Mouse (Mus musculus): ENCODE data around the gene Slc6a12. TPM values are rescaled to one million over a fixed set of nuclear protein-coding genes. Genes with fewer than 3 reads are reported as not detected.

Slc6a12 gene
- polyA plus RNA-seq, 1 experiment from 2014 or later: 0.35 TPM

- no peaks in the 10 kb centered on the region for H3K4me1 ChIP-seq (ENCODE audit: control insufficient read depth, insufficient read depth, low read length)
- no peaks in the 10 kb centered on the region for H3K36me3 ChIP-seq (ENCODE audit: control insufficient read depth, insufficient read depth, low read length)
- no peak overlapping the region for H3K27ac ChIP-seq (ENCODE audit: low read depth, low read length)
- no peaks in the 10 kb centered on the region for H3K27me3 ChIP-seq (ENCODE audit: control insufficient read depth, insufficient read depth, low read length)
- no peak overlapping the region for H3K4me3 ChIP-seq (ENCODE audit: low read length)
- no peak overlapping the region for H3K4me2 ChIP-seq (replicated peaks; ENCODE audit: low read depth, low read length)
- no peak for ATAC-seq (ENCODE audit: low FRiP score, low TSS enrichment)
- WGBS: 93% methylated on average over 9 of the region's 9 CpGs
- H3K9ac ChIP-seq (ENCODE audit: low read depth, low read length): no peak overlapping the region
- no peaks in the 10 kb centered on the region for H3K9me3 ChIP-seq (ENCODE audit: control insufficient read depth, low read length)
These were observed 5.6 kb upstream of the Slc6a12 start for GRCm38 (mm10) chr6:121337229-121337628.

GRCm38 (mm10) chr6:121337770-121338518 is 4.9 kb upstream of the Slc6a12 start:
- 33% methylated on average over 3 of the region's 3 CpGs for whole genome bisulfite sequencing
- no peak overlapping the region for H3K4me3 ChIP-seq (ENCODE audit: low read length)
- no peak overlapping the region for H3K27ac ChIP-seq (ENCODE audit: low read depth, low read length)
- H3K27me3 ChIP-seq (ENCODE audit: control insufficient read depth, insufficient read depth, low read length): no peaks in the 10 kb centered on the region
- H3K9ac ChIP-seq (ENCODE audit: low read depth, low read length): no peak overlapping the region
- peak; percentile 81 for ATAC-seq (ENCODE audit: low FRiP score, low TSS enrichment)
- H3K4me1 ChIP-seq (ENCODE audit: control insufficient read depth, insufficient read depth, low read length): no peaks in the 10 kb centered on the region
- H3K9me3 ChIP-seq (ENCODE audit: control insufficient read depth, low read length): no peaks in the 10 kb centered on the region
- no peaks in the 10 kb centered on the region for H3K36me3 ChIP-seq (ENCODE audit: control insufficient read depth, insufficient read depth, low read length)
- no peak overlapping the region for H3K4me2 ChIP-seq (replicated peaks; ENCODE audit: low read depth, low read length)

- H3K4me1 ChIP-seq (ENCODE audit: control insufficient read depth, insufficient read depth, low read length): no peaks in the 10 kb centered on the region
- no peak overlapping the region for H3K4me2 ChIP-seq (replicated peaks; ENCODE audit: low read depth, low read length)
- H3K9ac ChIP-seq (ENCODE audit: low read depth, low read length): no peak overlapping the region
- 35% methylated on average over 4 of the region's 4 CpGs for WGBS
- H3K36me3 ChIP-seq (ENCODE audit: control insufficient read depth, insufficient read depth, low read length): no peaks in the 10 kb centered on the region
- peak; percentile 29; the same call in 1 of the 2 replicates for ATAC-seq (ENCODE audit: low FRiP score, low TSS enrichment)
- no peaks in the 10 kb centered on the region for H3K9me3 ChIP-seq (ENCODE audit: control insufficient read depth, low read length)
- no peak overlapping the region for H3K4me3 ChIP-seq (ENCODE audit: low read length)
- H3K27me3 ChIP-seq (ENCODE audit: control insufficient read depth, insufficient read depth, low read length): no peaks in the 10 kb centered on the region
- no peak overlapping the region for H3K27ac ChIP-seq (ENCODE audit: low read depth, low read length)
These were observed 4.4 kb upstream of the Slc6a12 start for GRCm38 (mm10) chr6:121338519-121338896.

GRCm38 (mm10) chr6:121341650-121342049 is 1.2 kb upstream of the Slc6a12 start:
- H3K9ac ChIP-seq (ENCODE audit: low read depth, low read length): no peak overlapping the region
- H3K9me3 ChIP-seq (ENCODE audit: control insufficient read depth, low read length): no peaks in the 10 kb centered on the region
- no peak for ATAC-seq (ENCODE audit: low FRiP score, low TSS enrichment)
- H3K27me3 ChIP-seq (ENCODE audit: control insufficient read depth, insufficient read depth, low read length): no peaks in the 10 kb centered on the region
- H3K36me3 ChIP-seq (ENCODE audit: control insufficient read depth, insufficient read depth, low read length): no peaks in the 10 kb centered on the region
- no peak overlapping the region for H3K27ac ChIP-seq (ENCODE audit: low read depth, low read length)
- 82% methylated on average over 6 of the region's 6 CpGs for WGBS
- no peak overlapping the region for H3K4me3 ChIP-seq (ENCODE audit: low read length)
- H3K4me2 ChIP-seq (replicated peaks; ENCODE audit: low read depth, low read length): no peak overlapping the region
- no peaks in the 10 kb centered on the region for H3K4me1 ChIP-seq (ENCODE audit: control insufficient read depth, insufficient read depth, low read length)

GRCm38 (mm10) chr6:121343771-121344123 is 871 bp downstream of the Slc6a12 start:
- Histone ChIP-seq H3K9ac (ENCODE audit: low read depth, low read length) (no peak overlapping the region), H3K27me3 (ENCODE audit: control insufficient read depth, insufficient read depth, low read length) (no peaks in the 10 kb centered on the region), H3K36me3 (ENCODE audit: control insufficient read depth, insufficient read depth, low read length) (no peaks in the 10 kb centered on the region), H3K4me1 (ENCODE audit: control insufficient read depth, insufficient read depth, low read length) (no peaks in the 10 kb centered on the region), H3K27ac (ENCODE audit: low read depth, low read length) (no peak overlapping the region), H3K4me3 (ENCODE audit: low read length) (no peak overlapping the region), H3K9me3 (ENCODE audit: control insufficient read depth, low read length) (no peaks in the 10 kb centered on the region), H3K4me2 (replicated peaks; ENCODE audit: low read depth, low read length) (peak overlapping the region; percentile 3; the same call in 1 of the 2 replicates)
- peak; percentile 56; the same call in 1 of the 2 replicates for ATAC-seq (ENCODE audit: low FRiP score, low TSS enrichment)
- WGBS: 42% methylated on average over 6 of the region's 6 CpGs

GRCm38 (mm10) chr6:121344329-121344728 is 1.5 kb downstream of the Slc6a12 start:
- H3K4me3 ChIP-seq (ENCODE audit: low read length): no peak overlapping the region
- no peak for ATAC-seq (ENCODE audit: low FRiP score, low TSS enrichment)
- H3K9me3 ChIP-seq (ENCODE audit: control insufficient read depth, low read length): no peaks in the 10 kb centered on the region
- no peak overlapping the region for H3K4me2 ChIP-seq (replicated peaks; ENCODE audit: low read depth, low read length)
- WGBS: 46% methylated on average over 5 of the region's 5 CpGs
- H3K27me3 ChIP-seq (ENCODE audit: control insufficient read depth, insufficient read depth, low read length): no peaks in the 10 kb centered on the region
- no peaks in the 10 kb centered on the region for H3K36me3 ChIP-seq (ENCODE audit: control insufficient read depth, insufficient read depth, low read length)
- H3K4me1 ChIP-seq (ENCODE audit: control insufficient read depth, insufficient read depth, low read length): no peaks in the 10 kb centered on the region
- no peak overlapping the region for H3K27ac ChIP-seq (ENCODE audit: low read depth, low read length)
- H3K9ac ChIP-seq (ENCODE audit: low read depth, low read length): no peak overlapping the region

GRCm38 (mm10) chr6:121346428-121346827 is 3.6 kb downstream of the Slc6a12 start:
- H3K9me3 ChIP-seq (ENCODE audit: control insufficient read depth, low read length): no peaks in the 10 kb centered on the region
- no peaks in the 10 kb centered on the region for H3K4me1 ChIP-seq (ENCODE audit: control insufficient read depth, insufficient read depth, low read length)
- no peaks in the 10 kb centered on the region for H3K36me3 ChIP-seq (ENCODE audit: control insufficient read depth, insufficient read depth, low read length)
- no peak for ATAC-seq (ENCODE audit: low FRiP score, low TSS enrichment)
- 15% methylated on average over 8 of the region's 8 CpGs for WGBS
- no peak overlapping the region for H3K9ac ChIP-seq (ENCODE audit: low read depth, low read length)
- H3K4me2 ChIP-seq (replicated peaks; ENCODE audit: low read depth, low read length): no peak overlapping the region
- no peak overlapping the region for H3K27ac ChIP-seq (ENCODE audit: low read depth, low read length)
- H3K27me3 ChIP-seq (ENCODE audit: control insufficient read depth, insufficient read depth, low read length): no peaks in the 10 kb centered on the region
- no peak overlapping the region for H3K4me3 ChIP-seq (ENCODE audit: low read length)

- no peaks in the 10 kb centered on the region for H3K36me3 ChIP-seq (ENCODE audit: control insufficient read depth, insufficient read depth, low read length)
- H3K9me3 ChIP-seq (ENCODE audit: control insufficient read depth, low read length): no peaks in the 10 kb centered on the region
- ATAC-seq (ENCODE audit: low FRiP score, low TSS enrichment): no peak
- no peak overlapping the region for H3K4me2 ChIP-seq (replicated peaks; ENCODE audit: low read depth, low read length)
- no peak overlapping the region for H3K9ac ChIP-seq (ENCODE audit: low read depth, low read length)
- no peaks in the 10 kb centered on the region for H3K27me3 ChIP-seq (ENCODE audit: control insufficient read depth, insufficient read depth, low read length)
- no peaks in the 10 kb centered on the region for H3K4me1 ChIP-seq (ENCODE audit: control insufficient read depth, insufficient read depth, low read length)
- H3K27ac ChIP-seq (ENCODE audit: low read depth, low read length): no peak overlapping the region
- WGBS: 36% methylated on average over 2 of the region's 2 CpGs
- no peak overlapping the region for H3K4me3 ChIP-seq (ENCODE audit: low read length)
These were observed 9.4 kb downstream of the Slc6a12 start for GRCm38 (mm10) chr6:121352276-121352675.

- 81% methylated on average over 1 of the region's 1 CpGs for WGBS
- Histone ChIP-seq H3K4me2 (replicated peaks; ENCODE audit: low read depth, low read length) (no peak overlapping the region), H3K27ac (ENCODE audit: low read depth, low read length) (no peak overlapping the region), H3K9me3 (ENCODE audit: control insufficient read depth, low read length) (no peaks in the 10 kb centered on the region), H3K9ac (ENCODE audit: low read depth, low read length) (no peak overlapping the region), H3K4me3 (ENCODE audit: low read length) (no peak overlapping the region), H3K27me3 (ENCODE audit: control insufficient read depth, insufficient read depth, low read length) (no peaks in the 10 kb centered on the region), H3K36me3 (ENCODE audit: control insufficient read depth, insufficient read depth, low read length) (no peaks in the 10 kb centered on the region), H3K4me1 (ENCODE audit: control insufficient read depth, insufficient read depth, low read length) (no peaks in the 10 kb centered on the region)
- ATAC-seq (ENCODE audit: low FRiP score, low TSS enrichment): no peak
These were observed 13.2 kb downstream of the Slc6a12 start for GRCm38 (mm10) chr6:121356041-121356440.

All from kidney, embryonic 14.5 days (tissue).